Mouse (Mus musculus) MEL (cell line): ENCODE results near the gene Il10rb. TPM values are rescaled to one million over a fixed set of nuclear protein-coding genes. Genes with fewer than 3 reads are reported as not detected.

Experiments used
- DNase-seq: peaks from one replicate; pipeline ENCODE4 v3.0.0; 2011; ENCODE audit warnings: low read depth, low spot score
- H3K27ac ChIP-seq: 2 replicates; pipeline ENCODE4 v1.5.1; 2012; ENCODE audit warnings: low read depth, mild to moderate bottlenecking, control low read depth, low read length, moderate library complexity; ENCODE audit not compliant: control insufficient read depth
- H3K27me3 ChIP-seq, 2 experiments: fragments of 150-350 bp in 1 of 2; sonication (generic) in 1 of 2; 2 replicates each; pipeline ENCODE4 v1.6.1; 2012; ENCODE audit warnings: low read length in 2 of 2, mild to moderate bottlenecking in 2 of 2, improper control_type of control experiment in 1 of 2, moderate library complexity in 1 of 2; ENCODE audit not compliant: insufficient read depth in 2 of 2, control insufficient read depth in 1 of 2
- H3K36me3 ChIP-seq, 2 experiments: 2 replicates each; pipeline ENCODE4 v1.6.1; 2012 to 2014; ENCODE audit warnings: low read length in 2 of 2, improper control_type of control experiment in 1 of 2, inconsistent platforms in 1 of 2, mild to moderate bottlenecking in 1 of 2; ENCODE audit not compliant: insufficient read depth in 2 of 2, control insufficient read depth in 1 of 2
- H3K4me1 ChIP-seq, 2 experiments: fragments of 150-350 bp in 1 of 2; sonication (generic) in 1 of 2; 2 replicates each; pipeline ENCODE4 v1.6.1; 2012; ENCODE audit warnings: low read length in 2 of 2, improper control_type of control experiment in 1 of 2, mild to moderate bottlenecking in 1 of 2; ENCODE audit not compliant: insufficient read depth in 2 of 2, control insufficient read depth in 1 of 2
- H3K4me3 ChIP-seq, 2 experiments: fragments of 150-350 bp in 1 of 2; sonication (generic) in 1 of 2; 2 replicates each; pipeline ENCODE4 v1.5.1; 2012; ENCODE audit warnings: low read depth in 2 of 2, low read length in 2 of 2, mild to moderate bottlenecking in 2 of 2, moderate library complexity in 2 of 2, control low read depth in 1 of 2, improper control_type of control experiment in 1 of 2; ENCODE audit not compliant: control insufficient read depth in 1 of 2, insufficient read depth in 1 of 2
- H3K79me2 ChIP-seq: 2 replicates; pipeline ENCODE4 v1.6.1; 2012; ENCODE audit warnings: mild to moderate bottlenecking, low read length, moderate library complexity; ENCODE audit not compliant: control insufficient read depth, poor library complexity, insufficient read depth
- H3K9ac ChIP-seq: 2 replicates; pipeline ENCODE4 v1.6.1; 2012; ENCODE audit warnings: low read depth, mild to moderate bottlenecking, control low read depth, low read length, moderate library complexity; ENCODE audit not compliant: control insufficient read depth, poor library complexity, severe bottlenecking
- H3K9me3 ChIP-seq: fragments of 150-350 bp; sonication (generic); replicated peaks from 2 replicates; pipeline ENCODE4 v1.6.1; 2012; ENCODE audit warnings: mild to moderate bottlenecking, low read length, improper control_type of control experiment, moderate library complexity; ENCODE audit not compliant: insufficient read depth
- CHD1 ChIP-seq: IDR thresholded peaks from 2 replicates; pipeline ENCODE4 v1.6.1; 2012; ENCODE audit warnings: low read depth, mild to moderate bottlenecking, inconsistent platforms, low read length, improper control_type of control experiment
- ELF1 ChIP-seq: IDR thresholded peaks from 2 replicates; pipeline ENCODE4 v1.6.1; 2014; ENCODE audit warnings: low read depth, mild to moderate bottlenecking, inconsistent platforms, low read length, improper control_type of control experiment, moderate library complexity
- EP300 ChIP-seq, 2 experiments: IDR thresholded peaks; 2 replicates each; pipeline ENCODE4 v1.6.1; 2011; ENCODE audit warnings: improper control_type of control experiment in 2 of 2, low read length in 2 of 2, low read depth in 1 of 2, mild to moderate bottlenecking in 1 of 2
- ETS1 ChIP-seq: IDR thresholded peaks from 2 replicates; pipeline ENCODE4 v1.6.1; 2012; ENCODE audit warnings: low read depth, mild to moderate bottlenecking, inconsistent platforms, low read length, improper control_type of control experiment, moderate library complexity
- KAT2A ChIP-seq: conservative IDR thresholded peaks from 2 replicates; pipeline ENCODE4 v1.6.1; 2012; ENCODE audit warnings: low read depth, low read length, improper control_type of control experiment, inconsistent platforms
- MAFK ChIP-seq: IDR thresholded peaks from 2 replicates; pipeline ENCODE4 v1.6.1; 2011; ENCODE audit warnings: low read depth, mild to moderate bottlenecking, low read length, improper control_type of control experiment, borderline replicate concordance
- MAX ChIP-seq: IDR thresholded peaks from 2 replicates; pipeline ENCODE4 v1.6.1; 2011; ENCODE audit warnings: low read length, improper control_type of control experiment
- MXI1 ChIP-seq: IDR thresholded peaks from 2 replicates; pipeline ENCODE4 v1.6.1; 2011; ENCODE audit warnings: mild to moderate bottlenecking, low read depth, low read length, improper control_type of control experiment
- MYB ChIP-seq: IDR thresholded peaks from 2 replicates; pipeline ENCODE4 v1.6.1; 2011; ENCODE audit warnings: mild to moderate bottlenecking, low read depth, low read length, improper control_type of control experiment
- POLR2AphosphoS5 ChIP-seq: IDR thresholded peaks from 2 replicates; pipeline ENCODE4 v1.6.1; 2012; ENCODE audit warnings: low read depth, borderline replicate concordance, mild to moderate bottlenecking, inconsistent platforms, low read length, moderate library complexity, mixed read lengths
- RAD21 ChIP-seq: IDR thresholded peaks from 2 replicates; pipeline ENCODE4 v1.6.1; 2011; ENCODE audit warnings: mild to moderate bottlenecking, low read depth, low read length, improper control_type of control experiment
- RCOR1 ChIP-seq: IDR thresholded peaks from 2 replicates; pipeline ENCODE4 v1.6.1; 2012; ENCODE audit warnings: low read depth, mild to moderate bottlenecking, inconsistent platforms, low read length, improper control_type of control experiment
- SIN3A ChIP-seq: IDR thresholded peaks from 2 replicates; pipeline ENCODE4 v1.6.1; 2012; ENCODE audit warnings: low read length, improper control_type of control experiment, inconsistent platforms
- SMC3 ChIP-seq: IDR thresholded peaks from 2 replicates; pipeline ENCODE4 v1.6.1; 2011; ENCODE audit warnings: low read depth, low read length, improper control_type of control experiment
- TBP ChIP-seq: IDR thresholded peaks from 2 replicates; pipeline ENCODE4 v1.8.0; 2011; ENCODE audit warnings: low read depth, low read length, improper control_type of control experiment
- TCF12 ChIP-seq: IDR thresholded peaks from 2 replicates; pipeline ENCODE4 v1.6.1; 2014; ENCODE audit warnings: low read depth, mild to moderate bottlenecking, inconsistent platforms, low read length, improper control_type of control experiment, moderate library complexity
- UBTF ChIP-seq: IDR thresholded peaks from 2 replicates; pipeline ENCODE4 v1.6.1; 2012; ENCODE audit warnings: low read depth, mild to moderate bottlenecking, inconsistent platforms, low read length, improper control_type of control experiment, moderate library complexity, borderline replicate concordance; ENCODE audit not compliant: insufficient read depth
- ZC3H11A ChIP-seq: IDR thresholded peaks from 2 replicates; pipeline ENCODE4 v1.6.1; 2012; ENCODE audit warnings: low read depth, mild to moderate bottlenecking, inconsistent platforms, low read length, improper control_type of control experiment
- ZKSCAN1 ChIP-seq: IDR thresholded peaks from 2 replicates; pipeline ENCODE4 v1.6.1; 2012; ENCODE audit warnings: low read depth, mild to moderate bottlenecking, inconsistent platforms, low read length, improper control_type of control experiment, moderate library complexity
- polyA plus RNA-seq, 2 experiments: library from polyadenylated mRNA; stranded (reverse) in 1 of 2; unstranded in 1 of 2; fragments of >175 nt in 1 of 2; fragments of >200 nt in 1 of 2; gene quantifications; 2 replicates each; pipeline versions ENCODE4 v1.2.1 to v1.2.4; 2012; ENCODE audit warnings: low replicate concordance in 2 of 2, low read depth in 1 of 2; ENCODE audit not compliant: insufficient read length in 2 of 2, insufficient read depth in 1 of 2, missing spikeins in 1 of 2
- total RNA-seq: library from RNA; depleted of rRNA; stranded (reverse); fragments of 300-350 nt; gene quantifications from 2 replicates; pipeline ENCODE4 v1.2.3, GENCODE M21; 2012

Gene Il10rb
- total and polyA plus RNA-seq, 3 experiments: 4.7 to 14.6 TPM; not detected in 1

DNA sequence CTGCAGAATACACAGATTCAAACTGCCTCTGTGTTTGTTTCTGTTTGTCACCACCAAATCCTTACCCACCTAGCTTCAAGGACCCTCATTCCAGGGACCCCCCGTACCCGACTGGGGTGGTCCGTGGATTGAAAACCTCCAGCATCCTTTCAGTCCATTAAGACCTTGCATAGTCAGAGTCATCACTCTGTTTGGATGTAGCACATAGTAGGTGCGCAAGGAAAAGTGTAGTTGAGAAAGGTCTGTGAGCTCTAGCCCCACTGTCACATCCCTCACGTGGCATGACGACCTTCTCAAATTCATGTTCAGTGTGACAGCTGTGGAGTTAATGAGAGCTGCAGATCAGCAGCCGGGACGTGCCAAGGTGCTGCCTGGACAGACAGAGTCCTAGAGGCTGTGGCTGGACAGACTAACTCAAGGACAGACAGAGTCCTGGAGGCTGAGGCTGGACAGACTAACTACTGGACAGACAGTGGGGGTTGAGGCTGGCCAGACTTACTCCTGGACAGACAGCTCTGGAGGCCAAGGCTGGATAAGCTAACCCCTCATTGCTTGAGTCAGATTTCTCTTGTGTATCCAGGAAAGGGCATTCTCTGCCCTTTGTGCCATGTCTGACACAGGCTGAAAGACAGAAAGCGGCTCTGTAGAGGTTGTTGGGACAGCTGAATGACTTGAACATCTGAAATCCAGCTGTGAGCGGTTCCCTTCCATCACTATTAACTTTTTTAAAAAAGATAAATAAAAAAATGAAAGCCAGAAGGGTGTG lies 49.0 kb upstream of the Il10rb start:
- H3K9ac ChIP-seq: no peak overlapping the region

DNA sequence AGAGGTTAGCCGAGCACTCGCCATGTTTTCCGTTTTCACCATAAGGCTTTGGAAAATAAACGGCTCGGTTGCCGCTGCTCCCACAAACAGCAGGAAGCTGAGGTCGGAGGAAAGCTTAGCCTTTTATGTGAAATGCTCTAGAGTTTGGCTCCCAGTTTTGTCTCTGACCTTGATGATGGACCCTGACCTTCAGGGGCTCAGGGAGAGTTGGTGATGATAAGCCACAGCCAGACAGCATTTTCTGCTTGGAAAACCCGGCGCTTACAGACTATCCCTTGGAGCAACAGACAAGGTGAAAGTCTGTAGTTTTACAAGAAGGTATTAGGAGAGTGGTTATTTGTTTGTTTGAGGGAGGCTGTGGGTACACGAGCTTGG lies 48.5 kb upstream of the Il10rb start:
- H3K4me1 ChIP-seq: peaks cover 17 to 29% of the 10 kb centered on the region in 2 experiments
- no peaks in the 10 kb centered on the region for H3K9me3 ChIP-seq
- no peak overlapping the region for H3K27ac ChIP-seq
- peaks cover 0 to 30% of the 10 kb centered on the region in 2 experiments; a peak in 2 of 4 replicates for H3K36me3 ChIP-seq
- no peaks in the 10 kb centered on the region; the same call in 1 of the 2 replicates for H3K79me2 ChIP-seq
- no peaks in the 10 kb centered on the region for H3K27me3 ChIP-seq
- DNase-seq: no peak
- H3K9ac ChIP-seq: no peak overlapping the region
- no peak for TF ChIP-seq UBTF
- no peak overlapping the region for H3K4me3 ChIP-seq

More for the DNA sequence above, 49.0 kb upstream of the Il10rb start:
- Histone ChIP-seq H3K27ac (no peak overlapping the region), H3K36me3 (peaks cover 0 to 34% of the 10 kb centered on the region in 2 experiments; a peak in 2 of 4 replicates), H3K79me2 (no peaks in the 10 kb centered on the region; the same call in 1 of the 2 replicates), H3K4me1 (peaks cover 20 to 33% of the 10 kb centered on the region in 2 experiments), H3K9me3 (no peaks in the 10 kb centered on the region), H3K4me3 (no peak overlapping the region), H3K27me3 (no peaks in the 10 kb centered on the region)
- TF ChIP-seq ZKSCAN1 (peak; percentile 83), TCF12 (no peak)
- no peak for DNase-seq

- no peak overlapping the region for H3K27ac ChIP-seq
- no peak for DNase-seq
Observed at GRCm38 (mm10) chr16:91358555-91358954, 47.4 kb upstream of the Il10rb start.

DNA sequence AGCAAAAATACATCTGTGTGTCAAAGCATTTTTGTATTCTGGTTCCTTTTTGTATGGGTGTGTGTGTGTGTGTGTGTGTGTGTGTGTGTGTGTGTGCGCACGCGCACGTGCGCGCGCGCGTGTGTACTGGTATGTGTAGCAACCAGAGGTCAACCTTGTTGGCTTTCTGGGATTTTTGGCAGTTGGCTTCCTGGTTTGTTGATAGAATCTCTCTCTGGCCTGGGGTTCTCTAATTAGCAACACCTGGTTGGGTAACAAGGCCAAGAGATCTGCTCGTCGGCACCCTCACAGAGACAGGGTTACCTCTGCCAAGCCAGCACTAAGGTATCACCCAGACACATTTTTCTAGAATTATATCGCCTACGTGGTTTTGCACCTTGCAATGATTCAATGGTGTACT lies 46.4 kb upstream of the Il10rb start:
- peaks cover 0 to 14% of the 10 kb centered on the region in 2 experiments; a peak in 2 of 4 replicates for H3K36me3 ChIP-seq
- no peak overlapping the region for H3K27ac ChIP-seq
- H3K4me3 ChIP-seq: no peak overlapping the region
- DNase-seq: no peak
- no peaks in the 10 kb centered on the region for H3K9me3 ChIP-seq
- H3K79me2 ChIP-seq: no peaks in the 10 kb centered on the region; the same call in 1 of the 2 replicates
- H3K4me1 ChIP-seq: peaks cover 2 to 13% of the 10 kb centered on the region in 2 experiments; a peak in 3 of 4 replicates
- H3K9ac ChIP-seq: no peak overlapping the region
- no peaks in the 10 kb centered on the region for H3K27me3 ChIP-seq
- TF ChIP-seq TBP (no peak), SMC3 (no peak), SIN3A (no peak), EP300 (IDR thresholded peaks at IDR 0.05; ENCODE audit: low read depth in 1 of 2, low read length in 2 of 2) (no peak), POLR2AphosphoS5 (no peak), MYB (no peak), MAFK (no peak), RCOR1 (no peak), MXI1 (no peak), ETS1 (no peak), ELF1 (no peak), RAD21 (no peak), CHD1 (no peak), UBTF (no peak), MAX (no peak), KAT2A (no peak)

More at GRCm38 (mm10) chr16:91358555-91358954, 47.4 kb upstream of the Il10rb start:
- no peak overlapping the region for H3K9ac ChIP-seq
- H3K27me3 ChIP-seq: no peaks in the 10 kb centered on the region
- H3K9me3 ChIP-seq: no peaks in the 10 kb centered on the region
- H3K36me3 ChIP-seq: peaks cover 0 to 24% of the 10 kb centered on the region in 2 experiments; a peak in 2 of 4 replicates
- H3K79me2 ChIP-seq: no peaks in the 10 kb centered on the region; the same call in 1 of the 2 replicates
- H3K4me3 ChIP-seq: no peak overlapping the region
- H3K4me1 ChIP-seq: peaks cover 11 to 22% of the 10 kb centered on the region in 2 experiments
- TF ChIP-seq ZC3H11A: no peak
